Mouse (Mus musculus): Measurements from ENCODE around the gene Ephb1.

- TF ChIP-seq EP300 (IDR thresholded peaks at IDR 0.05; ENCODE audit: low read depth in 1 of 2, low read length in 2 of 2) (no peak), USF1 (IDR thresholded peaks at IDR 0.05; ENCODE audit: low read depth, low read length) (no peak), SIN3A (IDR thresholded peaks at IDR 0.05; ENCODE audit: low read length) (no peak), POLR2A (IDR thresholded peaks at IDR 0.05; ENCODE audit: control insufficient read depth in 1 of 2, insufficient read depth in 1 of 2, low read depth in 1 of 2, low read length in 2 of 2, poor library complexity in 1 of 2) (no peak), JUND (IDR thresholded peaks at IDR 0.05; ENCODE audit: low read depth, low read length) (no peak), CHD2 (IDR thresholded peaks at IDR 0.05; ENCODE audit: low read length) (no peak), CTCF (IDR thresholded peaks at IDR 0.05 in 2 of 3, conservative IDR thresholded peaks at IDR 0.05 in 1 of 3; ENCODE audit: control insufficient read depth in 1 of 3, insufficient read depth in 1 of 3, low read depth in 2 of 3, low read length in 3 of 3, poor library complexity in 1 of 3, severe bottlenecking in 1 of 3) (no peak), MYB (IDR thresholded peaks at IDR 0.05; ENCODE audit: low read depth, low read length) (no peak), UBTF (IDR thresholded peaks at IDR 0.05; ENCODE audit: borderline replicate concordance, insufficient read depth, low read depth, low read length) (no peak), MYC (IDR thresholded peaks at IDR 0.05; ENCODE audit: low read depth, low read length) (no peak), ZC3H11A (IDR thresholded peaks at IDR 0.05; ENCODE audit: low read depth, low read length) (no peak), NELFE (IDR thresholded peaks at IDR 0.05; ENCODE audit: low read depth, low read length) (no peak)
Measured at GRCm38 (mm10) chr9:102288356-102288755, 66.1 kb downstream of the Ephb1 start.
